14 mouse cellular contexts compared by ENCODE assay signal in genomic region chr17:78989015-78989414, GRCm38 (mm10). TPM values are rescaled to one million over a fixed set of nuclear protein-coding genes. Genes with fewer than 3 reads are reported as not detected.
A peak's percentile ranks its signal among the peaks of the same experiment; 100 is the strongest.
DNase-seq lines count a peak whose midpoint lies in the region; ATAC-seq lines count a peak whose summit lies in the region.
"Had no signal": no experiment of that assay in that cellular context is flagged by ENCODE, and none has a peak within 500 bp of the region (broad histone marks: within the 10 kb centered on the region; RNA-seq: fewer than 3 reads in every experiment).

No protein-coding gene starts in this region.

- no peak overlapping the region for H3K27ac ChIP-seq in embryonic facial prominence, embryonic 11.5 days (replicated peaks; ENCODE audit: low read depth, low read length)
- H3K27ac ChIP-seq: hindbrain, postnatal 0 days; limb, embryonic 13.5 days had no signal

- ATAC-seq in embryonic facial prominence, embryonic 11.5 days (replicated peaks; ENCODE audit: insufficient number of reproducible peaks, low FRiP score, low TSS enrichment, low read depth) = no peak
- ATAC-seq: forebrain, postnatal 0 days; hindbrain, postnatal 0 days; Patski had no signal

- H3K27me3 ChIP-seq in embryonic facial prominence, embryonic 11.5 days (ENCODE audit: control insufficient read depth, insufficient read depth, low read length) = no peaks in the 10 kb centered on the region
- H3K27me3 ChIP-seq: limb, embryonic 13.5 days; Patski had no signal

- DNase-seq in kidney, adult 11 months = peak; percentile 12
- no peak for DNase-seq in kidney, adult 18-20 months
- DNase-seq in CD4-positive, CD25-positive, alpha-beta regulatory T cell, adult 2 months (ENCODE audit: low read depth, low spot score) = peak; percentile 45
- peak; percentile 22 for DNase-seq in embryonic facial prominence, embryonic 11.5 days (ENCODE audit: low spot score)
- peak; percentile 53 for DNase-seq in lung, postnatal 36 days
- no peak for DNase-seq in ovary, postnatal 14 days (ENCODE audit: low spot score)
- no peak for DNase-seq in frontal cortex, postnatal 36 days (ENCODE audit: low spot score in 2 of 2)
- DNase-seq: cerebellum, postnatal 14 days; forebrain, postnatal 0 days; layer of hippocampus, postnatal 36 days; thymus, postnatal 25 days had no signal

- no peaks in the 10 kb centered on the region for H3K4me1 ChIP-seq in embryonic facial prominence, embryonic 11.5 days (ENCODE audit: control insufficient read depth, insufficient read depth, low read length)

- no peak overlapping the region for H3K9ac ChIP-seq in embryonic facial prominence, embryonic 11.5 days (replicated peaks; ENCODE audit: low read length)
- H3K9ac ChIP-seq: forebrain, postnatal 0 days; limb, embryonic 13.5 days had no signal

- H3K36me3 ChIP-seq in embryonic facial prominence, embryonic 11.5 days (replicated peaks; ENCODE audit: control insufficient read depth, insufficient read depth, low read depth, low read length) = no peaks in the 10 kb centered on the region

- H3K4me2 ChIP-seq in embryonic facial prominence, embryonic 11.5 days (ENCODE audit: low read depth, low read length) = no peak overlapping the region
- H3K4me2 ChIP-seq: limb, embryonic 13.5 days had no signal

- WGBS in embryonic facial prominence, embryonic 11.5 days = 67% methylated on average over 8 of the region's 8 CpGs

- H3K4me3 ChIP-seq in embryonic facial prominence, embryonic 11.5 days (ENCODE audit: low read depth, low read length) = no peak overlapping the region
- H3K4me3 ChIP-seq: limb, embryonic 13.5 days had no signal

- no peaks in the 10 kb centered on the region for H3K9me3 ChIP-seq in embryonic facial prominence, embryonic 11.5 days (replicated peaks; ENCODE audit: control insufficient read depth, low read length)
- H3K9me3 ChIP-seq: limb, embryonic 13.5 days had no signal

RNA-seq across cellular contexts. Expression of gene Prkd3, which starts 31.6 kb away (rescaled TPM):
- polyA plus RNA-seq in embryonic facial prominence, embryonic 11.5 days (2014; fragmentation: Nextera tagmentation; extraction: Ambion mirVana) = 53.9 and 58.7 TPM in 2 replicates

RNA-seq across cellular contexts. Expression of gene Ndufaf7, which starts 52.1 kb away (rescaled TPM):
- polyA plus RNA-seq in embryonic facial prominence, embryonic 11.5 days (2014; fragmentation: Nextera tagmentation; extraction: Ambion mirVana) = 58.2 and 62.5 TPM in 2 replicates

RNA-seq across cellular contexts. Expression of gene Cebpz, which starts 52.1 kb away (rescaled TPM):
- polyA plus RNA-seq in embryonic facial prominence, embryonic 11.5 days (2014; fragmentation: Nextera tagmentation; extraction: Ambion mirVana) = 57.6 and 69.3 TPM in 2 replicates

Comparison
In these comparisons a context has a peak if more than half of its experiments do, and no peak if none do; other contexts are left out.
1. DNase-seq: peak in kidney, adult 11 months (single experiment), CD4-positive, CD25-positive, alpha-beta regulatory T cell, adult 2 months (single experiment), embryonic facial prominence, embryonic 11.5 days (single experiment) and lung, postnatal 36 days (single experiment); none in kidney, adult 18-20 months (single experiment), ovary, postnatal 14 days (single experiment) and frontal cortex, postnatal 36 days (0 of 2).